Mouse (Mus musculus): ENCODE measurements around the gene Rpap3. TPM values are rescaled to one million over a fixed set of nuclear protein-coding genes. Genes with fewer than 3 reads are reported as not detected.

Rpap3 gene
- polyA plus RNA-seq, 1 experiment from 2014 or later: 34.1 TPM

GRCm38 (mm10) chr15:97719494-97719893 lies 13.9 kb upstream of the Rpap3 start:
- Histone ChIP-seq H3K9me3 (ENCODE audit: control insufficient read depth, low read length) (no peaks in the 10 kb centered on the region), H3K4me1 (replicated peaks; ENCODE audit: control insufficient read depth, insufficient read depth, low read length) (no peaks in the 10 kb centered on the region), H3K27ac (ENCODE audit: low read depth) (no peak overlapping the region), H3K9ac (ENCODE audit: low read length) (no peak overlapping the region), H3K27me3 (replicated peaks; ENCODE audit: control insufficient read depth, insufficient read depth, low read length) (no peaks in the 10 kb centered on the region), H3K4me2 (ENCODE audit: low read length) (no peak overlapping the region), H3K4me3 (ENCODE audit: low read depth, low read length) (no peak overlapping the region), H3K36me3 (ENCODE audit: control insufficient read depth, insufficient read depth, low read length) (no peaks in the 10 kb centered on the region)
- ATAC-seq (replicated peaks; ENCODE audit: low FRiP score, low TSS enrichment, low read depth): no peak
- WGBS: 94% methylated on average over 12 of the region's 12 CpGs
- no peak for DNase-seq (ENCODE audit: low spot score)

GRCm38 (mm10) chr15:97718535-97719155 lies 13.0 kb upstream of the Rpap3 start:
- Histone ChIP-seq H3K4me3 (ENCODE audit: low read depth, low read length) (no peak overlapping the region), H3K9ac (ENCODE audit: low read length) (no peak overlapping the region), H3K4me1 (replicated peaks; ENCODE audit: control insufficient read depth, insufficient read depth, low read length) (no peaks in the 10 kb centered on the region), H3K27ac (ENCODE audit: low read depth) (no peak overlapping the region), H3K4me2 (ENCODE audit: low read length) (no peak overlapping the region), H3K27me3 (replicated peaks; ENCODE audit: control insufficient read depth, insufficient read depth, low read length) (no peaks in the 10 kb centered on the region), H3K9me3 (ENCODE audit: control insufficient read depth, low read length) (no peaks in the 10 kb centered on the region), H3K36me3 (ENCODE audit: control insufficient read depth, insufficient read depth, low read length) (no peaks in the 10 kb centered on the region)
- WGBS: 87% methylated on average over 8 of the region's 8 CpGs
- no peak for DNase-seq (ENCODE audit: low spot score)
- ATAC-seq (replicated peaks; ENCODE audit: low FRiP score, low TSS enrichment, low read depth): no peak

GRCm38 (mm10) chr15:97717861-97718534 lies 12.4 kb upstream of the Rpap3 start:
- no peaks in the 10 kb centered on the region for H3K27me3 ChIP-seq (replicated peaks; ENCODE audit: control insufficient read depth, insufficient read depth, low read length)
- H3K4me1 ChIP-seq (replicated peaks; ENCODE audit: control insufficient read depth, insufficient read depth, low read length): no peaks in the 10 kb centered on the region
- H3K4me3 ChIP-seq (ENCODE audit: low read depth, low read length): no peak overlapping the region
- no peaks in the 10 kb centered on the region for H3K36me3 ChIP-seq (ENCODE audit: control insufficient read depth, insufficient read depth, low read length)
- WGBS: 27% methylated on average over 12 of the region's 12 CpGs
- H3K4me2 ChIP-seq (ENCODE audit: low read length): no peak overlapping the region
- H3K9ac ChIP-seq (ENCODE audit: low read length): no peak overlapping the region
- DNase-seq (ENCODE audit: low spot score): peak; percentile 84
- no peak overlapping the region for H3K27ac ChIP-seq (ENCODE audit: low read depth)
- no peaks in the 10 kb centered on the region for H3K9me3 ChIP-seq (ENCODE audit: control insufficient read depth, low read length)
- no peak for ATAC-seq (replicated peaks; ENCODE audit: low FRiP score, low TSS enrichment, low read depth)

- H3K27me3 ChIP-seq (replicated peaks; ENCODE audit: control insufficient read depth, insufficient read depth, low read length): no peaks in the 10 kb centered on the region
- no peak overlapping the region for H3K27ac ChIP-seq (ENCODE audit: low read depth)
- H3K4me1 ChIP-seq (replicated peaks; ENCODE audit: control insufficient read depth, insufficient read depth, low read length): no peaks in the 10 kb centered on the region
- no peaks in the 10 kb centered on the region for H3K9me3 ChIP-seq (ENCODE audit: control insufficient read depth, low read length)
- ATAC-seq (replicated peaks; ENCODE audit: low FRiP score, low TSS enrichment, low read depth): no peak
- no peak overlapping the region for H3K9ac ChIP-seq (ENCODE audit: low read length)
- H3K4me3 ChIP-seq (ENCODE audit: low read depth, low read length): no peak overlapping the region
- H3K36me3 ChIP-seq (ENCODE audit: control insufficient read depth, insufficient read depth, low read length): no peaks in the 10 kb centered on the region
- 89% methylated on average over 11 of the region's 11 CpGs for WGBS
- H3K4me2 ChIP-seq (ENCODE audit: low read length): no peak overlapping the region
- no peak for DNase-seq (ENCODE audit: low spot score)
Measured at GRCm38 (mm10) chr15:97716782-97717181, 11.2 kb upstream of the Rpap3 start.

- ATAC-seq (replicated peaks; ENCODE audit: low FRiP score, low TSS enrichment, low read depth) (no peak), DNase-seq (ENCODE audit: low spot score) (no peak)
- H3K36me3 ChIP-seq (ENCODE audit: control insufficient read depth, insufficient read depth, low read length): no peaks in the 10 kb centered on the region
- H3K9ac ChIP-seq (ENCODE audit: low read length): no peak overlapping the region
- no peak overlapping the region for H3K4me3 ChIP-seq (ENCODE audit: low read depth, low read length)
- H3K4me2 ChIP-seq (ENCODE audit: low read length): no peak overlapping the region
- no peaks in the 10 kb centered on the region for H3K4me1 ChIP-seq (replicated peaks; ENCODE audit: control insufficient read depth, insufficient read depth, low read length)
- H3K27me3 ChIP-seq (replicated peaks; ENCODE audit: control insufficient read depth, insufficient read depth, low read length): no peaks in the 10 kb centered on the region
- no peaks in the 10 kb centered on the region for H3K9me3 ChIP-seq (ENCODE audit: control insufficient read depth, low read length)
- WGBS: 97% methylated on average over 1 of the region's 1 CpGs
- H3K27ac ChIP-seq (ENCODE audit: low read depth): no peak overlapping the region
Measured at GRCm38 (mm10) chr15:97715734-97716133, 10.1 kb upstream of the Rpap3 start.

GRCm38 (mm10) chr15:97715083-97715482 lies 9.5 kb upstream of the Rpap3 start:
- Histone ChIP-seq H3K9ac (ENCODE audit: low read length) (no peak overlapping the region), H3K27me3 (replicated peaks; ENCODE audit: control insufficient read depth, insufficient read depth, low read length) (no peaks in the 10 kb centered on the region), H3K27ac (ENCODE audit: low read depth) (no peak overlapping the region), H3K4me2 (ENCODE audit: low read length) (no peak overlapping the region), H3K36me3 (ENCODE audit: control insufficient read depth, insufficient read depth, low read length) (no peaks in the 10 kb centered on the region), H3K4me3 (ENCODE audit: low read depth, low read length) (no peak overlapping the region), H3K4me1 (replicated peaks; ENCODE audit: control insufficient read depth, insufficient read depth, low read length) (no peaks in the 10 kb centered on the region), H3K9me3 (ENCODE audit: control insufficient read depth, low read length) (no peaks in the 10 kb centered on the region)
- no peak for ATAC-seq (replicated peaks; ENCODE audit: low FRiP score, low TSS enrichment, low read depth)
- 84% methylated on average over 8 of the region's 8 CpGs for WGBS
- DNase-seq (ENCODE audit: low spot score): no peak

GRCm38 (mm10) chr15:97712546-97712945 lies 6.9 kb upstream of the Rpap3 start:
- no peaks in the 10 kb centered on the region for H3K9me3 ChIP-seq (ENCODE audit: control insufficient read depth, low read length)
- DNase-seq (ENCODE audit: low spot score): no peak
- no peaks in the 10 kb centered on the region for H3K4me1 ChIP-seq (replicated peaks; ENCODE audit: control insufficient read depth, insufficient read depth, low read length)
- H3K27ac ChIP-seq (ENCODE audit: low read depth): no peak overlapping the region
- no peaks in the 10 kb centered on the region for H3K27me3 ChIP-seq (replicated peaks; ENCODE audit: control insufficient read depth, insufficient read depth, low read length)
- no peak for ATAC-seq (replicated peaks; ENCODE audit: low FRiP score, low TSS enrichment, low read depth)
- H3K9ac ChIP-seq (ENCODE audit: low read length): no peak overlapping the region
- no peak overlapping the region for H3K4me3 ChIP-seq (ENCODE audit: low read depth, low read length)
- H3K4me2 ChIP-seq (ENCODE audit: low read length): no peak overlapping the region
- WGBS: 70% methylated on average over 6 of the region's 6 CpGs
- no peaks in the 10 kb centered on the region for H3K36me3 ChIP-seq (ENCODE audit: control insufficient read depth, insufficient read depth, low read length)

- ATAC-seq (replicated peaks; ENCODE audit: low FRiP score, low TSS enrichment, low read depth) (no peak), DNase-seq (ENCODE audit: low spot score) (no peak)
- 55% methylated on average over 6 of the region's 6 CpGs for WGBS
- Histone ChIP-seq H3K4me2 (ENCODE audit: low read length) (no peak overlapping the region), H3K4me1 (replicated peaks; ENCODE audit: control insufficient read depth, insufficient read depth, low read length) (0 out of 2 replicates have a peak, but pooled peaks cover 5% of the 10 kb centered on the region), H3K9me3 (ENCODE audit: control insufficient read depth, low read length) (no peaks in the 10 kb centered on the region), H3K36me3 (ENCODE audit: control insufficient read depth, insufficient read depth, low read length) (no peaks in the 10 kb centered on the region), H3K27ac (ENCODE audit: low read depth) (no peak overlapping the region), H3K27me3 (replicated peaks; ENCODE audit: control insufficient read depth, insufficient read depth, low read length) (no peaks in the 10 kb centered on the region), H3K9ac (ENCODE audit: low read length) (no peak overlapping the region), H3K4me3 (ENCODE audit: low read depth, low read length) (no peak overlapping the region)
Measured at GRCm38 (mm10) chr15:97710906-97711305, 5.3 kb upstream of the Rpap3 start.

- Histone ChIP-seq H3K9me3 (ENCODE audit: control insufficient read depth, low read length) (no peaks in the 10 kb centered on the region), H3K9ac (ENCODE audit: low read length) (no peak overlapping the region), H3K4me2 (ENCODE audit: low read length) (no peak overlapping the region), H3K27ac (ENCODE audit: low read depth) (no peak overlapping the region), H3K36me3 (ENCODE audit: control insufficient read depth, insufficient read depth, low read length) (peaks cover 90% of the 10 kb centered on the region), H3K4me1 (replicated peaks; ENCODE audit: control insufficient read depth, insufficient read depth, low read length) (no peaks in the 10 kb centered on the region), H3K4me3 (ENCODE audit: low read depth, low read length) (no peak overlapping the region), H3K27me3 (replicated peaks; ENCODE audit: control insufficient read depth, insufficient read depth, low read length) (no peaks in the 10 kb centered on the region)
- WGBS: 88% methylated on average over 10 of the region's 10 CpGs
- DNase-seq (ENCODE audit: low spot score): no peak
- ATAC-seq (replicated peaks; ENCODE audit: low FRiP score, low TSS enrichment, low read depth): no peak
Measured at GRCm38 (mm10) chr15:97696616-97697015, 9.0 kb downstream of the Rpap3 start.

All from intestine, embryonic 14.5 days (tissue).